Mouse (Mus musculus): ENCODE measurements at regions not wholly inside any gene's neighbourhood (a gene's known extent, or its start where the extent isn't known, plus 50 kb on each side); places are given as distances from the start of the nearest gene placed in this dataset.

DNA sequence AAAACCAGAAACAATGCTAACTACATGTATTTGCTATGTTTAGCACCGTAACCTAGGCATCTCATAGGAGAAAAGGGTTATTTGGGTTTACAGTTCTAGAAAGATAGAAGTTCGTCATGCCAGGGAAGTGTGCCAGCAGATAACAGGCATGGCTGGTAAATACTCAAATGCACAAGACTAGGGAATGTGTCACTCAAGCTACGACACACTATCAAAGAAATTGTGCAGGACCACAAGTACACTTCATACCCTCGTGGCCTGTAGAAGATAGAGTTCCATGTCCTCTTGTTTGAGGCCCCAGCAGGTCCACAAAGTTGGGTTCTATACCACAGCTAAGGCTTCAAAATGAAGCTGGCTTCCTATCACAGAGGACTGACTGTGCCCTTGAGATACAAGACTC lies 103.1 kb upstream of the Car8 start:
- TF ChIP-seq CTCF (IDR thresholded peaks at IDR 0.05 in 2 of 3, conservative IDR thresholded peaks at IDR 0.05 in 1 of 3; ENCODE audit: control insufficient read depth in 1 of 3, insufficient read depth in 1 of 3, low read depth in 2 of 3, low read length in 3 of 3, poor library complexity in 1 of 3, severe bottlenecking in 1 of 3) (no peak), CHD1 (IDR thresholded peaks at IDR 0.05; ENCODE audit: low read depth, low read length) (no peak), TAL1 (IDR thresholded peaks at IDR 0.05; ENCODE audit: low read length) (no peak), POLR2A (IDR thresholded peaks at IDR 0.05; ENCODE audit: control insufficient read depth in 1 of 2, insufficient read depth in 1 of 2, low read depth in 1 of 2, low read length in 2 of 2, poor library complexity in 1 of 2) (no peak), ZMIZ1 (IDR thresholded peaks at IDR 0.05; ENCODE audit: low read depth, low read length) (no peak)

Data from MEL (cell line).